Comparison of ENCODE assay signal across 15 mouse cellular contexts in genomic region chr6:91218445-91218844, GRCm38 (mm10). TPM values are rescaled to one million over a fixed set of nuclear protein-coding genes. Genes with fewer than 3 reads are reported as not detected.
DNase-seq lines count a peak whose midpoint lies in the region; ATAC-seq and TF ChIP-seq lines count a peak whose summit lies in the region.
"Had no signal": no experiment of that assay in that cellular context is flagged by ENCODE, and none has a peak within 500 bp of the region (broad histone marks: within the 10 kb centered on the region; RNA-seq: fewer than 3 reads in every experiment).

No protein-coding gene starts in this region.

- no peak for TF ChIP-seq POLR2A in kidney, adult 2 months (IDR thresholded peaks at IDR 0.05; ENCODE audit: low read depth, low read length)

- no peaks in the 10 kb centered on the region for H3K9me3 ChIP-seq in embryonic facial prominence, embryonic 15.5 days (replicated peaks)
- H3K9me3 ChIP-seq in hindbrain, embryonic 16.5 days (ENCODE audit: control insufficient read depth, low read length) = no peaks in the 10 kb centered on the region
- H3K9me3 ChIP-seq: forebrain, embryonic 15.5 days; midbrain, embryonic 10.5 days; neural tube, embryonic 15.5 days had no signal

- no peaks in the 10 kb centered on the region for H3K27me3 ChIP-seq in kidney, adult 2 months (replicated peaks; ENCODE audit: control insufficient read depth, insufficient read depth, low read length)
- no peaks in the 10 kb centered on the region for H3K27me3 ChIP-seq in embryonic facial prominence, embryonic 15.5 days
- peaks cover 2% of the 10 kb centered on the region for H3K27me3 ChIP-seq in hindbrain, embryonic 16.5 days (replicated peaks; ENCODE audit: control insufficient read depth, insufficient read depth, low read length)
- H3K27me3 ChIP-seq: forebrain, embryonic 15.5 days had no signal

- ATAC-seq in embryonic facial prominence, embryonic 15.5 days (ENCODE audit: insufficient number of reproducible peaks, low FRiP score, low TSS enrichment, low read depth) = no peak
- ATAC-seq in hindbrain, embryonic 16.5 days = peak; percentile 27; the same call in 1 of the 2 replicates
- ATAC-seq: forebrain, embryonic 15.5 days; inflammation-experienced regulatory T-cells, adult 6 months had no signal

- no peaks in the 10 kb centered on the region for H3K36me3 ChIP-seq in kidney, adult 2 months (ENCODE audit: control insufficient read depth, insufficient read depth, low read length)
- H3K36me3 ChIP-seq in embryonic facial prominence, embryonic 15.5 days = no peaks in the 10 kb centered on the region
- no peaks in the 10 kb centered on the region for H3K36me3 ChIP-seq in hindbrain, embryonic 16.5 days (ENCODE audit: control insufficient read depth, insufficient read depth, low read length)
- H3K36me3 ChIP-seq: forebrain, embryonic 15.5 days; midbrain, embryonic 10.5 days; neural tube, embryonic 15.5 days had no signal

- 57% methylated on average over 9 of the region's 9 CpGs for WGBS in kidney, adult 2 months
- 55% methylated on average over 9 of the region's 9 CpGs for WGBS in embryonic facial prominence, embryonic 15.5 days
- 26% methylated on average over 9 of the region's 9 CpGs for WGBS in hindbrain, embryonic 16.5 days

- no peaks in the 10 kb centered on the region for H3K4me1 ChIP-seq in kidney, adult 2 months (ENCODE audit: control insufficient read depth, insufficient read depth, low read length)
- peaks cover 81% of the 10 kb centered on the region for H3K4me1 ChIP-seq in embryonic facial prominence, embryonic 15.5 days
- H3K4me1 ChIP-seq in hindbrain, embryonic 16.5 days (ENCODE audit: control insufficient read depth, insufficient read depth, low read depth, low read length) = peaks cover 14% of the 10 kb centered on the region

- no peak for TF ChIP-seq CTCF in gastrocnemius, adult 2 months (IDR thresholded peaks at IDR 0.05)
- TF ChIP-seq CTCF in kidney, adult 2 months (conservative IDR thresholded peaks at IDR 0.05; ENCODE audit: insufficient read depth, insufficient read length, low read depth, low read length) = no peak

- H3K4me3 ChIP-seq in gastrocnemius, adult 2 months = no peak overlapping the region; the same call in none of the 2 replicates
- no peak overlapping the region for H3K4me3 ChIP-seq in kidney, adult 2 months (ENCODE audit: insufficient read depth, low read depth, low read length)
- H3K4me3 ChIP-seq in embryonic facial prominence, embryonic 15.5 days (replicated peaks) = no peak overlapping the region
- no peak overlapping the region for H3K4me3 ChIP-seq in hindbrain, embryonic 16.5 days (ENCODE audit: low read length)
- H3K4me3 ChIP-seq: forebrain, embryonic 15.5 days; midbrain, embryonic 10.5 days; neural tube, embryonic 15.5 days had no signal

- DNase-seq in gastrocnemius, adult 2 months = no peak
- no peak for DNase-seq in gastrocnemius, postnatal 4 days (ENCODE audit: low spot score in 2 of 2)
- peak; percentile 3 for DNase-seq in kidney, adult 2 months
- no peak for DNase-seq in kidney, postnatal 4 days
- DNase-seq in embryo, embryonic 11 days = no peak
- DNase-seq: layer of hippocampus, postnatal 36 days; right cerebral cortex, postnatal 25 days had no signal

- H3K9ac ChIP-seq in embryonic facial prominence, embryonic 15.5 days = no peak overlapping the region
- no peak overlapping the region for H3K9ac ChIP-seq in hindbrain, embryonic 16.5 days (ENCODE audit: low read depth, low read length)
- H3K9ac ChIP-seq: forebrain, embryonic 15.5 days; neural tube, embryonic 15.5 days had no signal

- intact Hi-C loops in gastrocnemius, adult 2 months (cut with DNase I) = loop anchor here (5.0 kb wide), 1 partner anchor 36 kb away; no protein-coding TSS in a partner anchor

- no peak overlapping the region for H3K4me2 ChIP-seq in embryonic facial prominence, embryonic 15.5 days (replicated peaks)
- no peak overlapping the region for H3K4me2 ChIP-seq in hindbrain, embryonic 16.5 days (ENCODE audit: low read length)
- H3K4me2 ChIP-seq: forebrain, embryonic 15.5 days; liver, embryonic 11.5 days; neural tube, embryonic 15.5 days had no signal

- peak overlapping the region; percentile 41; the same call in 1 of the 2 replicates for H3K27ac ChIP-seq in gastrocnemius, adult 2 months
- H3K27ac ChIP-seq in kidney, adult 2 months (ENCODE audit: insufficient read depth, low read depth, low read length) = no peak overlapping the region
- peak overlapping the region; percentile 17; the same call in 1 of the 2 replicates for H3K27ac ChIP-seq in embryonic facial prominence, embryonic 15.5 days (replicated peaks)
- no peak overlapping the region for H3K27ac ChIP-seq in hindbrain, embryonic 16.5 days (ENCODE audit: low read depth, low read length)
- H3K27ac ChIP-seq: forebrain, embryonic 15.5 days; midbrain, embryonic 10.5 days; neural tube, embryonic 15.5 days had no signal

RNA-seq across cellular contexts. Expression of gene Fbln2, which starts 6.2 kb away (rescaled TPM):
- total RNA-seq in gastrocnemius, adult 2 months (2021) = 10 to 100 TPM; 43.6 to 64.7 TPM
- 100 to 1,000 TPM; 115 to 127 TPM for total RNA-seq in gastrocnemius, postnatal 4 days (2021)
- polyA plus RNA-seq in kidney, adult 2 months (2012; rRNA removed) = 12.6 and 18.0 TPM in 2 replicates
- 240 and 260 TPM in 2 replicates for polyA plus RNA-seq in embryonic facial prominence, embryonic 15.5 days (2015; fragmentation: Nextera tagmentation; extraction: Ambion mirVana)
- 29.7 and 34.2 TPM in 2 replicates for polyA plus RNA-seq in hindbrain, embryonic 16.5 days (2015; fragmentation: Nextera tagmentation; extraction: Ambion mirVana)
- total RNA-seq: granulocyte monocyte progenitor cell, adult 5-6 weeks had no signal

Comparison
In these comparisons a context has a peak if more than half of its experiments do, and no peak if none do; other contexts are left out.
1. H3K27ac ChIP-seq: peak in gastrocnemius, adult 2 months (single experiment) and embryonic facial prominence, embryonic 15.5 days (single experiment); none in kidney, adult 2 months (single experiment) and hindbrain, embryonic 16.5 days (single experiment).